Mouse (Mus musculus) lung, embryonic 16.5 days (tissue): ENCODE measurements around the gene Rps7. TPM values are rescaled to one million over a fixed set of nuclear protein-coding genes. Genes with fewer than 3 reads are reported as not detected.

Experiments used
- ATAC-seq: fragments of 200-750 bp; cut with Nextera tagmentation; 2 replicates; pipeline ENCODE4 v1.8.0; 2017; ENCODE audit warnings: low read depth, mild to moderate bottlenecking, moderate library complexity
- H3K27ac ChIP-seq: fragments of 300-500 bp; sonication (generic); 2 replicates; pipeline ENCODE4 v1.5.1; 2014; ENCODE audit warnings: mild to moderate bottlenecking, control low read depth, low read length
- H3K27me3 ChIP-seq: fragments of 300-500 bp; sonication (generic); 2 replicates; pipeline ENCODE4 v1.6.1; 2014; ENCODE audit warnings: low read depth, low read length, mixed read lengths; ENCODE audit not compliant: control insufficient read depth, insufficient read depth
- H3K36me3 ChIP-seq: fragments of 300-500 bp; sonication (generic); 2 replicates; pipeline ENCODE4 v1.6.1; 2014; ENCODE audit warnings: low read length; ENCODE audit not compliant: control insufficient read depth, insufficient read depth
- H3K4me1 ChIP-seq: fragments of 300-500 bp; sonication (generic); replicated peaks from 2 replicates; pipeline ENCODE4 v1.6.1; 2014; ENCODE audit warnings: low read length, mixed read lengths; ENCODE audit not compliant: control insufficient read depth, insufficient read depth
- H3K4me2 ChIP-seq: fragments of 300-500 bp; sonication (generic); 2 replicates; pipeline ENCODE4 v1.6.1; 2014; ENCODE audit warnings: low read depth, low read length, control low read depth
- H3K4me3 ChIP-seq: fragments of 300-500 bp; sonication (generic); 2 replicates; pipeline ENCODE4 v1.5.1; 2014; ENCODE audit warnings: mild to moderate bottlenecking, low read length, control low read depth
- H3K9ac ChIP-seq: fragments of 300-500 bp; sonication (generic); 2 replicates; pipeline ENCODE4 v1.6.1; 2014; ENCODE audit warnings: low read length, control low read depth
- H3K9me3 ChIP-seq: fragments of 300-500 bp; sonication (generic); 2 replicates; pipeline ENCODE4 v1.6.1; 2016; ENCODE audit warnings: low read length; ENCODE audit not compliant: control insufficient read depth
- WGBS: fragments of 180-500 bp; shearing (Covaris S2); extraction: QIAGEN DNeasy Blood & Tissue Kit; methylation state at CpG from one replicate; pipeline ENCODE4 v1.1.7; 2014; 5-methylcytosine and 5-hydroxymethylcytosine counted together
- polyA plus RNA-seq: library from polyadenylated mRNA; unstranded; fragments of >200 nt; fragmentation: Nextera tagmentation; extraction: Ambion mirVana; gene quantifications from 2 replicates; pipeline ENCODE4 v1.2.1, GENCODE M21; 2015

The Rps7 gene
- polyA plus RNA-seq, result 625 and 691 TPM in 2 replicates

GRCm38 (mm10) chr12:28635535-28636476, at the start of gene Rps7:
Gene Rps7, minus strand, starts transcription at chr12:28635953.
- Histone ChIP-seq H3K27me3 (no peaks in the 10 kb centered on the region), H3K27ac (peak within 1 kb of the TSS; percentile 78), H3K4me3 (peak within 1 kb of the TSS; percentile 80), H3K36me3 (peaks cover 30% of the 10 kb centered on the region), H3K9me3 (no peaks in the 10 kb centered on the region), H3K9ac (peak within 1 kb of the TSS; percentile 97), H3K4me2 (peak within 1 kb of the TSS; percentile 56), H3K4me1 (peaks cover 10% of the 10 kb centered on the region)
- ATAC-seq, result peak; percentile 98
- WGBS, result 5% methylated on average over 69 of the region's 69 CpGs

- 80% methylated on average over 1 of the region's 1 CpGs for WGBS
- no peak overlapping the region for H3K4me3 ChIP-seq
- H3K9ac ChIP-seq, result no peak overlapping the region
- H3K9me3 ChIP-seq, result no peaks in the 10 kb centered on the region
- H3K4me1 ChIP-seq, result no peaks in the 10 kb centered on the region
- no peak overlapping the region for H3K27ac ChIP-seq
- H3K36me3 ChIP-seq, result peaks cover 11% of the 10 kb centered on the region; the same call in 1 of the 2 replicates
- no peak overlapping the region for H3K4me2 ChIP-seq
- no peaks in the 10 kb centered on the region for H3K27me3 ChIP-seq
- ATAC-seq, result no peak
These were observed 48.9 kb upstream of the Rps7 start for GRCm38 (mm10) chr12:28684674-28685073.

GRCm38 (mm10) chr12:28675925-28676209, 40.1 kb upstream of the Rps7 start:
- Histone ChIP-seq H3K27me3 (no peaks in the 10 kb centered on the region), H3K9me3 (no peaks in the 10 kb centered on the region), H3K4me1 (peaks cover 10% of the 10 kb centered on the region), H3K4me3 (peak overlapping the region; percentile 66), H3K27ac (peak overlapping the region; percentile 96), H3K4me2 (peak overlapping the region; percentile 67), H3K36me3 (peaks cover 10% of the 10 kb centered on the region), H3K9ac (peak overlapping the region; percentile 78)
- ATAC-seq, result no peak
- 46% methylated on average over 5 of the region's 5 CpGs for WGBS

- peak within 1 kb of the TSS; percentile 66 for H3K4me3 ChIP-seq
- no peaks in the 10 kb centered on the region for H3K27me3 ChIP-seq
- WGBS, result 2% methylated on average over 53 of the region's 53 CpGs
- H3K9me3 ChIP-seq, result no peaks in the 10 kb centered on the region
- H3K27ac ChIP-seq, result peak within 1 kb of the TSS; percentile 96
- peak within 1 kb of the TSS; percentile 78 for H3K9ac ChIP-seq
- peak within 1 kb of the TSS; percentile 67 for H3K4me2 ChIP-seq
- H3K36me3 ChIP-seq, result peaks cover 10% of the 10 kb centered on the region
- peak; percentile 96 for ATAC-seq
- peaks cover 10% of the 10 kb centered on the region for H3K4me1 ChIP-seq
These were observed 39.6 kb upstream of the Rps7 start, which contains the start of gene Adi1 for GRCm38 (mm10) chr12:28675121-28675924. Gene Adi1, plus strand, starts transcription at chr12:28675231.

GRCm38 (mm10) chr12:28674038-28674720, 38.4 kb upstream of the Rps7 start:
- no peaks in the 10 kb centered on the region for H3K9me3 ChIP-seq
- H3K4me3 ChIP-seq, result peak overlapping the region; percentile 66
- H3K9ac ChIP-seq, result peak overlapping the region; percentile 78
- H3K4me1 ChIP-seq, result peaks cover 10% of the 10 kb centered on the region
- H3K4me2 ChIP-seq, result peak overlapping the region; percentile 67
- 76% methylated on average over 10 of the region's 10 CpGs for WGBS
- peak overlapping the region; percentile 96 for H3K27ac ChIP-seq
- ATAC-seq, result no peak
- peaks cover 10% of the 10 kb centered on the region for H3K36me3 ChIP-seq
- no peaks in the 10 kb centered on the region for H3K27me3 ChIP-seq

GRCm38 (mm10) chr12:28667287-28667686, 31.5 kb upstream of the Rps7 start:
- peak overlapping the region; percentile 13; the same call in 1 of the 2 replicates for H3K27ac ChIP-seq
- no peaks in the 10 kb centered on the region for H3K9me3 ChIP-seq
- H3K9ac ChIP-seq, result peak overlapping the region; percentile 43
- peaks cover 11% of the 10 kb centered on the region for H3K4me1 ChIP-seq
- under 1% methylated on average over 8 of the region's 8 CpGs for WGBS
- H3K4me2 ChIP-seq, result peak overlapping the region; percentile 27; the same call in 1 of the 2 replicates
- no peak overlapping the region for H3K4me3 ChIP-seq
- H3K27me3 ChIP-seq, result no peaks in the 10 kb centered on the region
- no peaks in the 10 kb centered on the region for H3K36me3 ChIP-seq
- ATAC-seq, result peak; percentile 62

- Histone ChIP-seq H3K4me2 (peak overlapping the region; percentile 27; the same call in 1 of the 2 replicates), H3K36me3 (no peaks in the 10 kb centered on the region), H3K9ac (peak overlapping the region; percentile 43; the same call in 1 of the 2 replicates), H3K27me3 (no peaks in the 10 kb centered on the region), H3K4me1 (peaks cover 11% of the 10 kb centered on the region), H3K9me3 (no peaks in the 10 kb centered on the region), H3K27ac (peak overlapping the region; percentile 13; the same call in 1 of the 2 replicates), H3K4me3 (no peak overlapping the region)
- 23% methylated on average over 4 of the region's 4 CpGs for WGBS
- ATAC-seq, result peak; percentile 49; the same call in 1 of the 2 replicates
These were observed 31.0 kb upstream of the Rps7 start for GRCm38 (mm10) chr12:28666734-28667133.

- Histone ChIP-seq H3K27me3 (no peaks in the 10 kb centered on the region), H3K4me3 (no peak overlapping the region), H3K4me1 (peaks cover 10% of the 10 kb centered on the region), H3K36me3 (peaks cover 22% of the 10 kb centered on the region), H3K9ac (no peak overlapping the region), H3K27ac (no peak overlapping the region), H3K4me2 (no peak overlapping the region), H3K9me3 (no peaks in the 10 kb centered on the region)
- WGBS, result 81% methylated on average over 4 of the region's 4 CpGs
- no peak for ATAC-seq
These were observed 26.9 kb upstream of the Rps7 start for GRCm38 (mm10) chr12:28662628-28663027.
